Mouse (Mus musculus): ENCODE data around the gene Dapk1. TPM values are rescaled to one million over a fixed set of nuclear protein-coding genes. Genes with fewer than 3 reads are reported as not detected.

Dapk1 gene
- polyA plus RNA-seq, 1 experiment = 0.52 TPM

DNA sequence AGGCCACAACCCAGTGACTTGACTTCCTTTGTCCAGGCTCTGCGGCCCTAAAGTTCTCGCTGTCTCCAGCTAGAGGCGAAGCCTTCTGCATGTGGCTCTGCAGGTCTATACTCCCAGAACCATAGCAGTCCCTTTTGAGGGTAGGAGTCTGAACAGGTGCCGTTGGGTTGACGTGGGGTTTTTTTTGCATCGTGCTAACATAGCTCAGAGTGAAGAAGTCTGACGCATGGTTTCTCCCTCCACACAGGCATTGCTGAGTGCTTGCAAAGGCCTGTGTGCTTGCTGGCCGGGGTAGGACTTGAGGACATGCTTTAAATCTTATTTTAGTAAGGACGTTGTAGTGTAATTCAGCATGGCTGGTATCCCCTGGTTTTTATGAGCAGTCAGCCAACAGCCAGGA, 27.7 kb downstream of the Dapk1 start:
- Histone ChIP-seq H3K79me2 (ENCODE audit: control insufficient read depth, insufficient read depth) (no peaks in the 10 kb centered on the region), H3K27me3 (ENCODE audit: control insufficient read depth, insufficient read depth, insufficient read length) (no peaks in the 10 kb centered on the region), H3K4me3 (no peak overlapping the region), H3K36me3 (ENCODE audit: control insufficient read depth, insufficient read depth) (no peaks in the 10 kb centered on the region), H3ac (ENCODE audit: control insufficient read depth, insufficient read length) (no peak overlapping the region), H3K4me2 (ENCODE audit: low read depth) (no peak overlapping the region)
- TF ChIP-seq TCF3 (IDR thresholded peaks at IDR 0.05; ENCODE audit: insufficient read length, low read depth) (no peak), E2F4 (IDR thresholded peaks at IDR 0.05; ENCODE audit: insufficient read depth) (no peak), MAX (IDR thresholded peaks at IDR 0.05; ENCODE audit: low read depth) (no peak)

DNA sequence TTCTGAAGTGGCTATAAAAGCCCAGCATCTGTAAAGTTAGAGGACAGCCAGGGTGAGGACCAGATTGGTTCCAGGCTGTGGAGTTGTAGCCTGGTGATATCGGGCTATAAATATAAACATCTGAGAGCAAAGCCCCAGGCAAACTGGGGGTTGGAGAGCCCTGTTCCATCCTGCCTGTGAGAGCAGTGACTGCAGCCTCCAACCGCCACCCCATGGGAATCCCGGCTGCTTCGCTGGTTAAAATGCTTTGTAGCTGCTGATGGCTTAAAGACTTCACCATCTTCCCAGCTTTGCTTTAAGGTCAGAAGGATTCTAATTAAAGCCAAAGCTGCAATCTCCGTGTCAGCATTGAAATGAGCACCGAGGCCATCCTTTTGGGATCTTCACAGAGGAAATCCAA, 32.2 kb downstream of the Dapk1 start:
- Histone ChIP-seq H3K4me2 (ENCODE audit: low read depth) (no peak overlapping the region), H3K27me3 (ENCODE audit: control insufficient read depth, insufficient read depth, insufficient read length) (no peaks in the 10 kb centered on the region), H3ac (ENCODE audit: control insufficient read depth, insufficient read length) (no peak overlapping the region), H3K4me3 (no peak overlapping the region), H3K79me2 (ENCODE audit: control insufficient read depth, insufficient read depth) (no peaks in the 10 kb centered on the region), H3K36me3 (ENCODE audit: control insufficient read depth, insufficient read depth) (no peaks in the 10 kb centered on the region)
- TF ChIP-seq CEBPB (IDR thresholded peaks at IDR 0.05; ENCODE audit: insufficient read depth, poor library complexity, severe bottlenecking) (no peak), TCF3 (IDR thresholded peaks at IDR 0.05; ENCODE audit: insufficient read length, low read depth) (no peak)

DNA sequence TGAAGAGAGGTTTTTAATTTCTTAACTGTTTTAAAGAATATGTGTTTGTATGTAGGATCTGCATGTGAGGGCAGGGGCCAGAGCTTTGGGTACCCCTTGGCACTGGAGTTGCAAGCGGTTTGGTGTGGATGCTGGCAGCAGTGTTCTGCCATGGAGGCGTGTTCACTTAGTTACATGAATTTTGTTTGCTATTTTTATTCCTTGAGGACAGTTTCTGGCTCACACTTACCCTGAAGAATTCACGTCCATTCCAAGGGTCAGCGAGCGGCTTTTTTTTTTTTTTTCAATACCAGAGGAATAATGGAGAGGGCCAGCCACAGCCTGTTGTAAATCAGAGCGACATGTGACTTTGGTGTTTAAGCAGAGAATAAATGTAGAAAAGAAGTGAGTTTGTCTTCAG, 33.9 kb downstream of the Dapk1 start:
- no peaks in the 10 kb centered on the region for H3K79me2 ChIP-seq (ENCODE audit: control insufficient read depth, insufficient read depth)
- H3K36me3 ChIP-seq (ENCODE audit: control insufficient read depth, insufficient read depth) = no peaks in the 10 kb centered on the region
- no peak overlapping the region for H3K4me3 ChIP-seq
- no peak overlapping the region for H3ac ChIP-seq (ENCODE audit: control insufficient read depth, insufficient read length)
- no peak for TF ChIP-seq CEBPB (IDR thresholded peaks at IDR 0.05; ENCODE audit: insufficient read depth, poor library complexity, severe bottlenecking)
- no peak for TF ChIP-seq MAX (IDR thresholded peaks at IDR 0.05; ENCODE audit: low read depth)
- no peak for TF ChIP-seq POLR2AphosphoS2 (IDR thresholded peaks at IDR 0.05; ENCODE audit: insufficient read length, low read depth)
- no peak for TF ChIP-seq MYOG (IDR thresholded peaks at IDR 0.05; ENCODE audit: control insufficient read depth in 1 of 3, insufficient read depth in 1 of 3, insufficient read length in 2 of 3, low read depth in 2 of 3)
- TF ChIP-seq REST (IDR thresholded peaks at IDR 0.05; ENCODE audit: insufficient read depth, insufficient read length) = no peak
- no peaks in the 10 kb centered on the region for H3K27me3 ChIP-seq (ENCODE audit: control insufficient read depth, insufficient read depth, insufficient read length)
- no peak overlapping the region for H3K4me2 ChIP-seq (ENCODE audit: low read depth)

DNA sequence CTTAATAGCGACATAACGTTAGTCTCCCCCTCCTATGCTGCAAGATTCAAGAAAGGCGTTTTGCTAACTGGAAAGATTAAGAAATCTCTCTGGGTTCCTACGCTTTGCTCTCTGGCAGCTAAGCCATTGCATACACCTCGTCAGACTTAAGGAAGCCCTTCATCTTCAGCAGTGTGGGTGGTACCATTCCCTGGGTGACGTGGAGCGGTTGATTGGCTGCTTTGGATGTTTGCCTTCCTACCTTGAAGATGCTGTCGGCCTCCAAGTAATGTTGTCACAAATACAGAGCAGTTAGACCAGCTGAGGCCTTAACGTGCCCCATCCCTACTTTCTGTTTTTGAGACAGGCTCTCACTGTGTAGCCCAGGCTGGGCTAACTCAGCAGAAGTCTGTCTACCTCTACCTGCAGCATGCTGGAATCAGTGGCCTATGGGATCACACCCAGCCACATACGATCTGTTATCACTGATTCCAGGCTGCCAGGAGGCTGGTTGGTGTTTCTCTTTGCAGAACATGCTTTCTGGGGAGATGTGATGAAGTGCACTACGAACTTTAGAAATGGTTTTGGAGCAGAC, 37.8 kb downstream of the Dapk1 start:
- Histone ChIP-seq H3K4me2 (ENCODE audit: low read depth) (no peak overlapping the region), H3K36me3 (ENCODE audit: control insufficient read depth, insufficient read depth) (no peaks in the 10 kb centered on the region), H3K4me3 (no peak overlapping the region), H3K79me2 (ENCODE audit: control insufficient read depth, insufficient read depth) (no peaks in the 10 kb centered on the region), H3K27me3 (ENCODE audit: control insufficient read depth, insufficient read depth, insufficient read length) (no peaks in the 10 kb centered on the region), H3ac (ENCODE audit: control insufficient read depth, insufficient read length) (no peak overlapping the region)
- TF ChIP-seq CEBPB (IDR thresholded peaks at IDR 0.05; ENCODE audit: insufficient read depth, poor library complexity, severe bottlenecking) = no peak

DNA sequence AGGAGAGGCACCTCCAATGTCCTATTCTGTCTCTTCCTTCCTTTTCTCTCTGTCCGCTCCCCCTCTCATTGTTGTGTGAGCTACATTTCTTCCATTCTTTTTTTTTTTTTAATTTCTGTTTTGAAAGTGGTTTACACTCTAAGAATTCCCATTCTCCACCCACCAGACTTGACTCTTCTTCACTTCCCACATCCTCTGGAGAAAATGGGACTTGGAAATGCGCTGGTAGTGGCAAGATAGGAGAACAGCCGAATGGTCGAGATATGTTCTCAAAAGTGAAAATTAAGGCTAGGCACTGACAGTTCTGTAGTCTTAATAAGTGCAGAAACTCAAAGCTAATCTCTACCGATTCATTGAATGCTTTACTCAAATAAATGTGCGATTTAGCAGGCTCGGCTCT, 38.7 kb downstream of the Dapk1 start:
- Histone ChIP-seq H3ac (ENCODE audit: control insufficient read depth, insufficient read length) (no peak overlapping the region), H3K27me3 (ENCODE audit: control insufficient read depth, insufficient read depth, insufficient read length) (no peaks in the 10 kb centered on the region), H3K36me3 (ENCODE audit: control insufficient read depth, insufficient read depth) (no peaks in the 10 kb centered on the region), H3K79me2 (ENCODE audit: control insufficient read depth, insufficient read depth) (no peaks in the 10 kb centered on the region), H3K4me2 (ENCODE audit: low read depth) (no peak overlapping the region), H3K4me3 (no peak overlapping the region)
- TF ChIP-seq MAX (IDR thresholded peaks at IDR 0.05; ENCODE audit: low read depth) (no peak), POLR2A (IDR thresholded peaks at IDR 0.05; ENCODE audit: insufficient read length, low read depth) (no peak), MYOD1 (IDR thresholded peaks at IDR 0.05; ENCODE audit: control insufficient read depth in 1 of 3, insufficient read length in 2 of 3, low read depth in 2 of 3) (no peak), USF1 (IDR thresholded peaks at IDR 0.05; ENCODE audit: low read depth) (no peak), CEBPB (IDR thresholded peaks at IDR 0.05; ENCODE audit: insufficient read depth, poor library complexity, severe bottlenecking) (no peak), MYOG (IDR thresholded peaks at IDR 0.05; ENCODE audit: control insufficient read depth in 1 of 3, insufficient read depth in 1 of 3, insufficient read length in 2 of 3, low read depth in 2 of 3) (no peak), TCF12 (IDR thresholded peaks at IDR 0.05; ENCODE audit: insufficient read depth, poor library complexity, severe bottlenecking) (no peak), E2F4 (IDR thresholded peaks at IDR 0.05; ENCODE audit: insufficient read depth) (no peak), SRF (IDR thresholded peaks at IDR 0.05; ENCODE audit: control insufficient read depth, insufficient read length, low read depth) (no peak), POLR2AphosphoS2 (IDR thresholded peaks at IDR 0.05; ENCODE audit: insufficient read length, low read depth) (no peak), REST (IDR thresholded peaks at IDR 0.05; ENCODE audit: insufficient read depth, insufficient read length) (no peak), TCF3 (IDR thresholded peaks at IDR 0.05; ENCODE audit: insufficient read length, low read depth) (no peak)

DNA sequence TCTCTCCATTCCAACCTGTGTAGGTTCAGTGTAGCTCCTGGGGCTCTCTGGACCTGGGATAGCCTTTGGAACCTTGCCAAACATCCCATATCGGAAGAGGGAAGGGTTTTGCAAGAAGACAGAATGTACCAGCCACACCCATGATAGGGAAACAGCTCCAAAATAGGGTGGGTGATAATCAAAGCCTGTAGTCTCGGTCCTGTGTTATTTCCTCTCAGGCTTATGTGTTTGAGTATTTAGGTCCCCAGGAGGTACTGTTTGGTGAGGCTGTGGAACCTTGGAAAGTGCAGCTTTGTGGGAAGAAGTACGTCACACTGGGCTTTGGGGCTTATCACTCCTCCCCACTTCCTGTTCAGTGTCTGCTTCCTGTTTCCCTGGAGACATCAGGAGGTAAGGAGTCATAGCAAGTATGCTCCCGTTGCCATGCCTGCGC, 42.7 kb downstream of the Dapk1 start:
- no peaks in the 10 kb centered on the region for H3K27me3 ChIP-seq (ENCODE audit: control insufficient read depth, insufficient read depth, insufficient read length)
- H3K79me2 ChIP-seq (ENCODE audit: control insufficient read depth, insufficient read depth) = no peaks in the 10 kb centered on the region
- no peaks in the 10 kb centered on the region for H3K36me3 ChIP-seq (ENCODE audit: control insufficient read depth, insufficient read depth)
- no peak overlapping the region for H3K4me3 ChIP-seq
- no peak overlapping the region for H3K4me2 ChIP-seq (ENCODE audit: low read depth)
- H3ac ChIP-seq (ENCODE audit: control insufficient read depth, insufficient read length) = no peak overlapping the region
- TF ChIP-seq TCF3 (IDR thresholded peaks at IDR 0.05; ENCODE audit: insufficient read length, low read depth) (no peak), MAX (IDR thresholded peaks at IDR 0.05; ENCODE audit: low read depth) (no peak), POLR2A (IDR thresholded peaks at IDR 0.05; ENCODE audit: insufficient read length, low read depth) (no peak), E2F4 (IDR thresholded peaks at IDR 0.05; ENCODE audit: insufficient read depth) (no peak), SRF (IDR thresholded peaks at IDR 0.05; ENCODE audit: control insufficient read depth, insufficient read length, low read depth) (no peak)
